Mouse (Mus musculus): ENCODE measurements around the gene Ttll9. TPM values are rescaled to one million over a fixed set of nuclear protein-coding genes. Genes with fewer than 3 reads are reported as not detected.

Gene Ttll9
- total RNA-seq, 2 experiments from 2014 or later: not detected

DNA sequence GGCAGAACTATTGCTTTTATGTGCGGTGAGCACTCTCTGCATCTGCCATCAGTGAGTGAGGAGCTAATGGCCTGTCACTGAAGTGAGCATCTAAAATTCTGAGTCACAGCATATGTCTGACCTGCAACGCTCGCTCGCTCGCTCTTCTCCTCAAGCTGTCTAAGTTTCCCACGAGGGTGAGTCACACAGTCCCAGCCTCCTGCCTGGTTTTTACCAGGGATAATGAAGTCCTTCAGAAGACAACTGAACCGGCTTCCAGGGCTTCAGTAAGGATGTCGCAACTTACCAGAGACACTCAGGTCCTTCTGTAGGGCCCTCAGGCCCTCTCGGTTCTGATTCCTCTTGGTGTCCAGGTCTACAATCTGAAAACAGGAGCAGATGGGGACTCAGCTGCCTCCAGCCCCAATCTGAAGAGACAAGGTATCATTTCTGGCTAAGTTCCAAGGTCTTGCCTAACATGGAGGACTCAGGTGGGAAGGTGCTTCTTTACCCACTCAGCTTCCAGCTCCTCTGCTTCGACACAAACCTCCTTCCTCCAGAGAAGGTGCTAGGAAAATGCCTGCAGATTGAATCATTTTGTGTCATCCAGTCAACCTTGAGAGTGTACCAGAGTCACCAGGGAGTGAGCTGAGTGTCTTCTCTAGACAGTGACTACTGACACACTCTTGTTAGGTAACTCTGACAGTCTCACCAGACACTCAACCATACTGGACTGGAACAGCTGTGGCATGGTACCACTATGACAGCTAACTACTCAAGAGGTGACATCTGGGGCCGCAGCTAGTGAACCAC is 51.6 kb downstream of the Ttll9 start:
- DNase-seq: no peak

DNA sequence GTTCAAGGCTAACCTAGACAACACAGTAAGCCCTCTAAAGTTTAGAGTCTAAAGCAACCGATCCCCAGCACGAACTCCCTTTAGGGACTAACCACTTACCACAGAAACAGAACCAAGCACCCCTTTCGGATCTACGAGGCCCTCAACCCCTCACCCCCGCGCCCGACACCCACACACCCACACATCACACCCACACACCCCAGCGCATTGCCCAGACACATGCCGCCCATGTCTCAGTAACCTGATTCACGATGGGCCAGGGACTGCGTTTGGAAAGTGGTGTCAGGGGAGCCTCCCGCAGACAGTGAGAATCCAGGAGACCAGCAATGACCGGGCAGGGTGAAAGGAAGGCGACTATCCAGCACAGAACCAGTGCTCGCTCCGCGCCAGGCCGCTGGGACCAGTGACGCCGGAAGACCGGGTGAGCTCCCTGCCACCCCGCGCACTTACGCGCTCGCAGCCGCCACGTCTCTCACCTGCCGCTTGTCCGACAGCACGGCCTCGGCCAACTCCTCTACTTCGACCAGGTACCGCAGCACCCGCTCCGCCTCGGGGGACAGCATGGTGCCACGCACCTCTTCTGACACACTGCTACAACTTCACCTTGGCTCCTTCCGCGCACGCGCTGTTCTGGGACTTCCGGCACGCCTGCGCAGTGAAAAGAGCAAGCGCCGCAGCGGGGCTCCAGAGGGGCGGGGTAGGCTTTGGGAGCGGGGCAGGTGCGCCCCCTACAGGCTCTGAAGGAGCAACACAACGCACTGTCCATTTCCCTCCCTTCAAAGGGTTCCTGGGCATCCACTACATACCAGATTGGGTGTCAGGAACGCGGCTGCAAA is 52.7 kb downstream of the Ttll9 start, which contains the start of gene Pdrg1:
Gene Pdrg1, minus strand, starts transcription at position 670 of the 836 bp plus-strand sequence.
- DNase-seq: peak; percentile 88

DNA sequence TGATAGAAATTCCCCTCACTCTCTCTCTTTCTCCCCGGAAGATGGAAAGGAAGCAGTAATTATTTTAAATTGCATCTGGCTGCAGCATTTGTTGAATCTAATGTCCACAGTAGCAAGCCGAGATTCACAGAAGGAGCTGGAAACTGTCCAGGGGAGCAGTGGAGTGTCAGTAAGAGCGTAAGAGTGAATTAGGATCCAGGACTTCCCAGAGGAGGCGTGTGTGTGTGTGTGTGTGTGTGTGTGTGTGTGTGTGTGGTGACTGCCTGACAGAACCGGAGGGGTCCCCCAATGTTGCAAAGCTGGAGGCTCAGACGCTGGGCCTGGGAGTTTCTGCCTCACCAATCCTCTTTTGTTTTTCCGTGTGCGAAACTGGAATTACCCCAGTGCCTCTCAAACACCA is 53.5 kb downstream of the Ttll9 start:
- DNase-seq: no peak

GRCm38 (mm10) chr2:153016786-153017185 is 54.5 kb downstream of the Ttll9 start:
- no peak for DNase-seq

GRCm38 (mm10) chr2:153019355-153019754 is 57.1 kb downstream of the Ttll9 start:
- no peak for DNase-seq

DNA sequence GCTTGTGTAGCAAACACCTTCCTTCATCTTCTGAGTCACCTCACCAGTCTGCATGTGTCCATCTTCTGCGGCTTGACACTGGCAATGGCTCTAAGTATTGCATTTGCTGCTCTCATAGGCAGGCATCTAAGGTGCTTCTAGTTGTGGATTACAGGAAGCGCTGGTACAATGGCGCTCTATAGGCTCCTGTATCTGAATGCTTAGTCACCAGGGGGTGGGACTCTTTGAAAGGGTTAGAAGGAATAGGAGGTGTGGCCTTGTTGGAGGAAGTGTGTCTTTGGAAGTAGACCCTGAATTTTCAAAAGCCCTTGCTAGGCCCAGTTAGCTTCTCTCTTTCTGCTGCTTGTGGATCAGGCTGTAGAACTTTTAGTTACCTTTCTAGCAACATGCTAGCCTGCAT is 58.9 kb downstream of the Ttll9 start:
- no peak for DNase-seq

DNA sequence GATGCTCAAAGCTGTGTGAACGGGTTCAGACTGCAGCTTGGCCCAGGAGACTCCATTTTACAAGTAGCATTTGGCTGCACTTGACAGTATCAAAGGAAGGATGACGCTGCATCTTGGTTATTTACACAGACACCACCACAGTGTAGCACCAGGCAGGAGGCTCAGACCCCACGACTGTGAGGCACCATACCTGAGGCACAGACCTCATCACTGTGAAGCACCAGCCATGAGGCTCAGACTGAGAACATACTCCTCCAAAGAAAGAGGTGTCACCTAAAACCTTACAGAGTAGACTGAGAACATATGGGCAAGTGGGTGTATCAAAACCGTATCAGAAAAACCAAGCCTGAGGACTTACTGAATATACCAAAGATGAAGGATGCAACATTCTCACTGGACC is 60.6 kb downstream of the Ttll9 start:
- no peak for DNase-seq

DNA sequence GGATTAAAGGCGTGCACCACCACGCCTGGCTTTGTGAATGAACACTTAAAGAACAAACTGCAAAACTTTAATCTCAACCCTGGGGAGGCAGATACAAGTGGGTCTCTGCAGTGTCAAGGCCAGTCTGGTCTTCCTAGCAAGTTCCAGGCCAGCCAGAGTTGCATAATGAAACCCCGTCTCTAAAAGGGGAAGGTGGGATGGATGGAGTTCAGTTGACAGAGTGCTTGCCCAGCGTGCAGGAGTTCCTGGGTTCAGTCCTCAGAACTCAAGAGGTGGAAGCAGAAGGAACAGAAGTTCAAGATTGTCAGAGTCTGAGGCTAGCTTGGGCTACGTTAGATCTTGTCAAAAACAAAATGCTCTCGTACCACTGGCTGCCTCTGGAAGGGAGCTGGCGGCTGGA is 63.8 kb downstream of the Ttll9 start:
- no peak for DNase-seq

DNA sequence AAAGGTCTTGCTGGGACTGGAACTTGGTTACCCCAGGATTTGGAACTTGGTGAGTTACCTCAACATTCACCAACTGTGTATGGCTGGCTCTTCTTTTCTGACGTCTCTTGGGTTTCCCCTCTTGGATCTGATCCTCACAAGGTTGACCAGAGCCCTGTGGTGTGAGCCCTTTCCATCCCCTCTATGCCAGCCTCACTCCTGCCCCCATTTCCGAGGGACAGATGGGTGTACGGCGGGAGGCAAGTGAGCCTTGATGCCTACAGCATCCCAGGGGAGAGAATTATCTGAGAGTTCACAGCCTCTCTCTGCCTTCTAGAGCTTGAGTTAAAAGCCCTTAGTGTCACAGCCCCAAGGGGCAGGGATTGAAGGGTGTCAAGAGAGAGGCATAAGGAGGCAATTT is 65.2 kb downstream of the Ttll9 start:
- DNase-seq: no peak

DNA sequence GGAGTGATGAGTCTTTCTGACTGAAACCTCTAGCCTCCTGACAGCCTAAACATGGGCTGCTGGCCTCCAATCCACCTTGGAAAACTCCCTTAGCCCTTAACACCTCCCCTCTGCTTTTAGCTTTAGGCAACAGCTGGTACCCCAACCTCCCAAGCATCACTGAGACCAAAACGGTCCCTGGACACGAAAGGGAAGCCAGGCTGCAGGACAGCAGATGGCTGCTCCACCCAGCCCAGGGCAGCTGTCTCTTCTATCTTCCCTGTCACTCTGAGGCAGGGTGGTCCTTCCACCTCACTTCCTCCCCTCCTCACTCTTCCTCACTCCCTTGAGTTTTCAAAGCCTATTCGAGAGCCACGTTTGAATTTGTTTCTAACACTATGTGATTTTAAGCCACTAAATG is 68.1 kb downstream of the Ttll9 start:
- no peak for DNase-seq

DNA sequence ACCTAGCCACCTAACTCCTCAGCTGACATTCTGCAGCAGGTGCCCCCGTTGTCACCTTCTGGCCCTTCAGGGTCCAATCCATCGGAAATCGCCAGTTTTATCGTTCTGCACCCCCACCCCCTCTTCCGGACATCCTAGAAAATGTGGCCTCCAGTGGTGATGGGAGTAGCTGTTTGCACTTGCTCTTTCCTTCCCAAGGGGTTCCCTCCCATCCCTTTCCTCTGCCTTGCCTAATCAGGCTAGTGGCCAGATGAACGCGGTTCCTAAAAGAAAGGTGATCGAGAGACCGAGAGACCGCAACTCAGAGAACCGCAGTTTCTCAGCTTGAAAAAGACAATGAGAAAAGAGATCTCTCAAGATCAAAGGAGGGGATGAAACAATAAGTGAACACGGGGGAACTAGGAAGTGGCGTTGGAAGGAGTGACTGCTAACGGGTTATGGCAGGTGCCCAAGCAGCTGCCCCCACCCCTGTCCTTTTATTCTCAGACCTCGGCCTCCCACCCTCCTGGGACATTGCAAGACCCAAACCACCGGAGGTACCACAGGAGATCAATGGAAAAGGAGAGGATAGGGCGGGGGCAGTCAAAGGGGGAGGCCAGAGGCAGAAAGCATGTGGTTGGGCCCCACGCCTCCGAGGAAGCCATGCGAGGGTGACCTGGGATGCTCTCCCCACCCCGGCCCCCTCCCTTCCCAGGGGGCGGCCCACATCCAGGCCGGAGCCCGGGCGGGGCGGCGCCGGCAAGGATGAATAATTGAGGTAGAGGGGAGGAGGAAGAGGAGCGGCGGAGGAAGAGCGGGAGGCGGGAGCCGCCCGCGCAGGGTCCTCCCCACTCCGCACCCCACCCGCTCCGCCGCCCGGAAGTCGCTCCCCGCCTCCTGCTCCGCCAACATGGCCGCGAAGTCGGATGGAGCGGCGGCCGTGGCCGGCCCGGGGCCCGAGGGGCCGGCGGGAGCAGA is 69.1 kb downstream of the Ttll9 start, which contains the start of gene Xkr7:
Gene Xkr7, plus strand, starts transcription at position 727 of the 957 bp plus-strand sequence.
- DNase-seq: no peak

GRCm38 (mm10) chr2:153032083-153032842 is 70.0 kb downstream of the Ttll9 start:
- DNase-seq: peak; percentile 37

- no peak for DNase-seq
Observed at GRCm38 (mm10) chr2:153032973-153033372, 70.7 kb downstream of the Ttll9 start.

DNA sequence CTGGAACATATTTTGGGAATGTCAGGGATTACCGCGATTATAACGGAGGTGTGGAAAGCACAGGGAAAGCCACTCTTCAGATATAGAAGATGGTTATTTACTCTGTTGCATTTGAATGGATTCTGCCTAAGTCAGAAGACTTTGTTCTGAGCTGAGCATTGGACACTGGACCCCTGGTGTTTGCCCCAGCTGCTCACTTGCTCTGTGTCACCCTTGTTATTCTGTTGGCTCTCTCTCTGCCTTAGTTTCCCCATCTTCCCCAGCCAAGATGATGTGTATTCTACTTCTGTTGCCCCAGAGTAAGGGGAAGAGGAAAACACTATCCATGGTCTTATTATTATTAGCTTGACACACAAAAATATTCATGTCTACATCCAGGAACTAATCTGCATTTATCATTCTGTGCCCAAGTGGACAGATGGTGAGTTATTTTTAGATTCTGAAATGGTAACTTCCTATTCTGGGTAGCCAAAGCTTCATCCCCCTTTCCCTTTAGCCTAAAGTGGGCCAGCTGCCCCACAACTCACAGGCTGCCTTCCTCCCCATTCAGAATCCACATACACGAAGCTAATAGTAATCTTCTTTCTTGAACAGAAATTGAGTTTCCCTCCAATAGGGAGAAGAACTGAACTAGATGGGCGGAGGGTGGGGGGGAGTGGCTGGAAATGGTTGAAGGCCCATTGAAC is 71.4 kb downstream of the Ttll9 start:
- no peak for DNase-seq

DNA sequence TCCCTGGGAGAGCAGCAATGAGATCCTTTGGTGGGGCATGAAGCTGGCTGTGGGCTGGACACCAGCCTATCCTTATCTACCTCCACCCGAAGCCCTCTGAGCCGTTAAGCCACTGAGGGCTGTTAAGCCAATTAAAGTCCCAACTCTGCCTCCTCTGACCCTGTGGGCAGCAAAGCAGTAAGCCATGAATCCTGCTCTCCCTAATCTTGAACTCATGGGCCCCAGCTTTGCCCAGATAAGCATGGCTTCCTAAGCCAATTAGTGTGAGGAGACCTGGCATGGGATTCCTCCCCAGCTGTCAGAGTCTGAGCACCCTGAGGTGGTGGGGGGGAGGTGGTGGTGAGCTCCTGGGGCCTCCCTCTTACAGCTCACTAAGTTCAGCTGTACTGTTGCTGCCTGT is 74.4 kb downstream of the Ttll9 start:
- DNase-seq: no peak

- no peak for DNase-seq
Observed at GRCm38 (mm10) chr2:153043886-153044285, 81.6 kb downstream of the Ttll9 start.

- no peak for DNase-seq
Observed at GRCm38 (mm10) chr2:153045884-153046299, 83.6 kb downstream of the Ttll9 start.

- DNase-seq: no peak
Observed at GRCm38 (mm10) chr2:153047828-153048465, 85.7 kb downstream of the Ttll9 start.

DNA sequence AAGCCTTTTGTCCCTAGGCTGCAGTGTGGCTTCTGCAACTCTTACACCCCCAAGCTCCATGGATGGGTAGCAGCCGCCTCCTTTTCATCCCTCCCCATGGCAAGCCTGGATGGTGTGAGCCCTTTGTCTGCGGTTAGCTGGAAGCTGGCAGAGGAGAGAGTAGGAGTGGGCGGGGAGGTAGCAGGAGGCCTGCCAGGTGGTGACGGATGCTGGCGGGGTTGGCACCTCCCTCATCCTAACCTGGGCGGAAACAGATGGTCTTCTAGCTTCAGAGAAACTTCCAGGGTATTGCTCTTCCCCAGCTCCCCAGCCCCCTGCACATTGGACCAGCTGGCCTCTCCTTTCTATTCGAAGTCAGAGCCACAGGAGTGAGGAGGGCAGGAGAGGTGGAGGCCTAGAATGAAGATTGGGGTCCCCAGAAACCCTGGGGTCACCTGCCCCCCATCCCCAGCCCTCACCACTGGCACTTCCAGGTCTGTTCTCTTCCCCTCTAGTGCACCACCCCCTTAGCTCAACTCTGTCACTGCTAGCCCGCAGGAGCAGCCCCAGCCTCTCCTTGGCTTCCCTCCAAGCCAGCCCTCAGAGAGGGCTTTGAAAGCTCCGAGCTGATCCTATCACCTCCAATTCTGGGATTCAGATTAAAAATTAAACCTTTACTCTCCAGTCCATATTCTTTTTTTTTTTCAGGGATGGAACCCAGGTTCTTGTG is 87.2 kb downstream of the Ttll9 start:
- DNase-seq: no peak

GRCm38 (mm10) chr2:153049997-153050358 is 87.7 kb downstream of the Ttll9 start:
- DNase-seq: no peak
